Mouse (Mus musculus) CH12.LX (cell line): Measurements from ENCODE around the gene Lhx4. TPM values are rescaled to one million over a fixed set of nuclear protein-coding genes. Genes with fewer than 3 reads are reported as not detected.

Source experiments
- DNase-seq: peaks from one replicate; pipeline ENCODE4 v3.0.0-alpha.2; 2013; ENCODE audit errors: extremely low read depth
- H3K27ac ChIP-seq: 2 replicates; pipeline ENCODE4 v1.5.1; 2012; ENCODE audit warnings: low read depth, mild to moderate bottlenecking, control low read depth, moderate library complexity; ENCODE audit not compliant: insufficient read depth
- H3K27me3 ChIP-seq: replicated peaks from 2 replicates; pipeline ENCODE3; 2012; ENCODE audit warnings: inconsistent platforms
- H3K36me3 ChIP-seq, 2 experiments: replicated peaks in 1 of 2; 2 replicates each; pipeline versions ENCODE3 to v1.6.1; 2012; ENCODE audit warnings: inconsistent platforms in 1 of 2, low read length in 1 of 2, mild to moderate bottlenecking in 1 of 2, mixed read lengths in 1 of 2, moderate library complexity in 1 of 2; ENCODE audit not compliant: control insufficient read depth in 1 of 2, insufficient read depth in 1 of 2
- H3K4me1 ChIP-seq, 2 experiments: 2 replicates each; pipeline ENCODE4 v1.6.1; 2012; ENCODE audit warnings: inconsistent platforms in 1 of 2, moderate library complexity in 1 of 2; ENCODE audit not compliant: insufficient read depth in 2 of 2, control insufficient read depth in 1 of 2
- H3K4me2 ChIP-seq: 2 replicates; pipeline ENCODE4 v1.6.1; 2012; ENCODE audit warnings: low read depth, mild to moderate bottlenecking, control low read depth; ENCODE audit not compliant: poor library complexity, insufficient read depth, severe bottlenecking
- H3K4me3 ChIP-seq, 3 experiments: fragments of 150-350 bp in 1 of 3; sonication (generic) in 1 of 3; replicated peaks in 1 of 3; 2 replicates each; pipeline versions ENCODE3 to v1.5.1; 2011 to 2012; ENCODE audit warnings: low read depth in 2 of 3, low read length in 2 of 3, mild to moderate bottlenecking in 2 of 3, moderate library complexity in 2 of 3, control low read depth in 1 of 3, improper control_type of control experiment in 1 of 3, inconsistent platforms in 1 of 3, mixed read lengths in 1 of 3; ENCODE audit not compliant: poor library complexity in 1 of 3
- H3K79me2 ChIP-seq: replicated peaks from 2 replicates; pipeline ENCODE4 v1.6.1; 2012; ENCODE audit warnings: mild to moderate bottlenecking, moderate library complexity; ENCODE audit not compliant: control insufficient read depth, poor library complexity, insufficient read depth, severe bottlenecking; ENCODE audit errors: extremely low read depth
- H3K9ac ChIP-seq: 2 replicates; pipeline ENCODE4 v1.6.1; 2012; ENCODE audit warnings: low read depth, mild to moderate bottlenecking, control low read depth, moderate library complexity; ENCODE audit not compliant: insufficient read depth
- H3K9me3 ChIP-seq: replicated peaks from 2 replicates; pipeline ENCODE3; 2012; ENCODE audit warnings: low read length, inconsistent platforms, mixed read lengths
- BHLHE40 ChIP-seq: IDR thresholded peaks from 2 replicates; pipeline ENCODE4 v1.6.1; 2011; ENCODE audit warnings: mild to moderate bottlenecking, low read depth, low read length, improper control_type of control experiment
- CHD1 ChIP-seq: IDR thresholded peaks from 2 replicates; pipeline ENCODE4 v1.6.1; 2012; ENCODE audit warnings: low read depth, low read length, improper control_type of control experiment, inconsistent platforms
- CHD2 ChIP-seq: IDR thresholded peaks from 2 replicates; pipeline ENCODE4 v1.6.1; 2011; ENCODE audit warnings: low read length, improper control_type of control experiment
- HCFC1 ChIP-seq: IDR thresholded peaks from 2 replicates; pipeline ENCODE4 v1.6.1; 2012; ENCODE audit warnings: low read depth, mild to moderate bottlenecking, inconsistent platforms, low read length, improper control_type of control experiment
- MAFK ChIP-seq: IDR thresholded peaks from 2 replicates; pipeline ENCODE4 v1.6.1; 2011; ENCODE audit warnings: low read length, improper control_type of control experiment; ENCODE audit not compliant: insufficient replicate concordance
- MAX ChIP-seq: IDR thresholded peaks from 2 replicates; pipeline ENCODE4 v1.6.1; 2011; ENCODE audit warnings: low read length, improper control_type of control experiment
- MEF2A ChIP-seq: IDR thresholded peaks from 2 replicates; pipeline ENCODE4 v1.6.1; 2014; ENCODE audit warnings: low read depth, mild to moderate bottlenecking, inconsistent platforms, low read length, improper control_type of control experiment, borderline replicate concordance
- MXI1 ChIP-seq: IDR thresholded peaks from 2 replicates; pipeline ENCODE4 v1.6.1; 2011; ENCODE audit warnings: mild to moderate bottlenecking, low read depth, low read length, improper control_type of control experiment
- NELFE ChIP-seq: IDR thresholded peaks from 2 replicates; pipeline ENCODE4 v1.6.1; 2011; ENCODE audit warnings: low read depth, low read length, improper control_type of control experiment
- NRF1 ChIP-seq: IDR thresholded peaks from 2 replicates; pipeline ENCODE4 v1.6.1; 2014; ENCODE audit warnings: low read depth, mild to moderate bottlenecking, inconsistent platforms, low read length, improper control_type of control experiment, moderate library complexity
- PAX5 ChIP-seq: IDR thresholded peaks from 2 replicates; pipeline ENCODE4 v1.6.1; 2012; ENCODE audit warnings: low read length, inconsistent platforms, mixed read lengths
- POLR2A ChIP-seq: IDR thresholded peaks from 2 replicates; pipeline ENCODE4 v1.6.1; 2011; ENCODE audit warnings: low read depth, mild to moderate bottlenecking, improper control_type of control experiment, low read length
- RAD21 ChIP-seq: IDR thresholded peaks from 2 replicates; pipeline ENCODE4 v1.6.1; 2011; ENCODE audit warnings: low read depth, mild to moderate bottlenecking, low read length, improper control_type of control experiment, moderate library complexity
- RCOR1 ChIP-seq: conservative IDR thresholded peaks from 2 replicates; pipeline ENCODE4 v1.6.1; 2012; ENCODE audit warnings: low read depth, mild to moderate bottlenecking, inconsistent platforms, low read length, improper control_type of control experiment
- SIN3A ChIP-seq: IDR thresholded peaks from 2 replicates; pipeline ENCODE4 v1.6.1; 2012; ENCODE audit warnings: low read length, improper control_type of control experiment, inconsistent platforms
- TBP ChIP-seq: conservative IDR thresholded peaks from 2 replicates; pipeline ENCODE4 v1.6.1; 2011; ENCODE audit warnings: low read depth, low read length, improper control_type of control experiment
- USF2 ChIP-seq: conservative IDR thresholded peaks from 2 replicates; pipeline ENCODE4 v1.6.1; 2011; ENCODE audit warnings: low read depth, low read length, improper control_type of control experiment
- ZC3H11A ChIP-seq: IDR thresholded peaks from 2 replicates; pipeline ENCODE4 v1.6.1; 2012; ENCODE audit warnings: low read depth, mild to moderate bottlenecking, inconsistent platforms, low read length, improper control_type of control experiment
- dilution Hi-C: fragments of 300-500 bp; cut with MboI; formaldehyde crosslinking; loops from 2 replicates; pipeline ENCODE4 v1.14.3; 2020; ENCODE audit warnings: low sequenced_read_pairs; ENCODE audit not compliant: extremely low pct_unique_long_range_greater_than_20kb, extremely low pct_ligation_motif_present
- in situ Hi-C: fragments of 300-500 bp; cut with MboI; formaldehyde crosslinking; loops from 3 replicates; pipeline ENCODE4 v1.14.3; 2019; ENCODE audit warnings: low sequenced_read_pairs, low pct_ligation_motif_present, low pct_unique_long_range_greater_than_20kb, mixed read lengths
- polyA plus RNA-seq: library from polyadenylated mRNA; unstranded; fragments of >175 nt; gene quantifications from 2 replicates; pipeline ENCODE4 v1.2.1, GENCODE M21; 2012; ENCODE audit warnings: low read depth; ENCODE audit not compliant: insufficient read length
- total RNA-seq, 2 experiments: library from RNA; depleted of rRNA; stranded (reverse); fragments of 300-350 nt in 1 of 2; fragments of >200 nt in 1 of 2; gene quantifications; 2 replicates each; pipeline ENCODE4 v1.2.3; 2012 to 2014

The Lhx4 gene
- total and polyA plus RNA-seq, 3 experiments = not detected

DNA sequence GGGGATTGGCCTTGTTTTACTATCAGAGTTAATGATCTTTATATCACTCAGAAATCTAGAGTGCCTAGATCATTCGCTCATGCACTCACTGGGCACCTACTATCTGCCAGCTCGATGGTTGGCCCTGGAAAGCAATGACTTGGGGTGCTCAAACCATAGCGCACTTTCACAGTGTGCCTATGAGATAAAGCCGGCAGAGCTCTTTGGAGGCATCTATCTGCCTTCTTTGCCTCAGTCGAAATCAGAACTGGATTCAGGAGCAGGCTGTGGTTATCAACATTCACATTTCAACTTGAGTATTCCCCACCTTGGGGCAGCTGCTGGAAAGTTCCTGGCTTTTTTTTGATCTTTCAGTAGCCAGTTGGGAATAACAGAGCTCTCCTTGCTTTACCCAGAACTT is 3.6 kb downstream of the Lhx4 start:
- in situ Hi-C loops = no loop called here
- no peak overlapping the region for H3K4me3 ChIP-seq
- peaks cover under 1% of the 10 kb centered on the region for H3K9me3 ChIP-seq
- TF ChIP-seq MXI1 = no peak
- no peak for TF ChIP-seq SIN3A
- TF ChIP-seq RCOR1 = no peak
- TF ChIP-seq POLR2A = no peak
- no peak for TF ChIP-seq NRF1
- no peak for TF ChIP-seq RAD21
- TF ChIP-seq, all 38 proteins: peak for 0
- Histone ChIP-seq H3K9ac (no peak overlapping the region), H3K27ac (no peak overlapping the region), H3K27me3 (peaks cover 19% of the 10 kb centered on the region), H3K4me2 (no peak overlapping the region), H3K36me3 (no peaks in the 10 kb centered on the region), H3K79me2 (no peaks in the 10 kb centered on the region), H3K4me1 (peaks cover 0 to 3% of the 10 kb centered on the region in 2 experiments; a peak in 2 of 4 replicates)
- dilution Hi-C loops = no loop called here
- no peak for DNase-seq

DNA sequence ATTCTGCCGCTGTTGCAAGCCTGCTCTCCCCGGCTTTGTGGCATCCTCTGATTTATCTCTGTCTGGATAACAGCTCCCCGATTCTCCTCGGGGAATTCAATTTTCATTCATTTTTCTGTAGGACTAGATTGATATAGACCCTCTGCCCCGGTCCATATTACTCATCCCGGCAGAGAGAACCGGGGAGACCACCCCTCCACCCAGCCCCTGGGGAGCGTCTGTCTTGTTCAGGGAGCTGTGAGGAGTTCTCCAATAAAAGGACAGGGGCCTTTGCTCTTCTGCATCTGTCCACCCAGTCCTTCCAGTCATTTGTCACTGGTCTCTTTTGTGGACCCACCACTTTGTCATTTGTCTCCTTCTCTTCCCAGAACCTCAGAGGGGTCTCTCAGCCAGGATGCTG is 4.5 kb downstream of the Lhx4 start:
- no peaks in the 10 kb centered on the region for H3K36me3 ChIP-seq
- no peak overlapping the region for H3K4me2 ChIP-seq
- no peak overlapping the region for H3K9ac ChIP-seq
- no peak overlapping the region for H3K27ac ChIP-seq
- no peak for DNase-seq
- H3K9me3 ChIP-seq = peaks cover 4% of the 10 kb centered on the region
- H3K4me1 ChIP-seq = peaks cover 0 to 3% of the 10 kb centered on the region in 2 experiments; a peak in 2 of 4 replicates
- TF ChIP-seq ZC3H11A = no peak
- TF ChIP-seq CHD2 = no peak
- no peak for TF ChIP-seq MAFK
- TF ChIP-seq CHD1 = no peak
- no peak for TF ChIP-seq NELFE
- no peak for TF ChIP-seq HCFC1
- no peak overlapping the region for H3K4me3 ChIP-seq
- dilution Hi-C loops = no loop called here
- no peaks in the 10 kb centered on the region for H3K79me2 ChIP-seq
- in situ Hi-C loops = no loop called here
- H3K27me3 ChIP-seq = peaks cover 19% of the 10 kb centered on the region

DNA sequence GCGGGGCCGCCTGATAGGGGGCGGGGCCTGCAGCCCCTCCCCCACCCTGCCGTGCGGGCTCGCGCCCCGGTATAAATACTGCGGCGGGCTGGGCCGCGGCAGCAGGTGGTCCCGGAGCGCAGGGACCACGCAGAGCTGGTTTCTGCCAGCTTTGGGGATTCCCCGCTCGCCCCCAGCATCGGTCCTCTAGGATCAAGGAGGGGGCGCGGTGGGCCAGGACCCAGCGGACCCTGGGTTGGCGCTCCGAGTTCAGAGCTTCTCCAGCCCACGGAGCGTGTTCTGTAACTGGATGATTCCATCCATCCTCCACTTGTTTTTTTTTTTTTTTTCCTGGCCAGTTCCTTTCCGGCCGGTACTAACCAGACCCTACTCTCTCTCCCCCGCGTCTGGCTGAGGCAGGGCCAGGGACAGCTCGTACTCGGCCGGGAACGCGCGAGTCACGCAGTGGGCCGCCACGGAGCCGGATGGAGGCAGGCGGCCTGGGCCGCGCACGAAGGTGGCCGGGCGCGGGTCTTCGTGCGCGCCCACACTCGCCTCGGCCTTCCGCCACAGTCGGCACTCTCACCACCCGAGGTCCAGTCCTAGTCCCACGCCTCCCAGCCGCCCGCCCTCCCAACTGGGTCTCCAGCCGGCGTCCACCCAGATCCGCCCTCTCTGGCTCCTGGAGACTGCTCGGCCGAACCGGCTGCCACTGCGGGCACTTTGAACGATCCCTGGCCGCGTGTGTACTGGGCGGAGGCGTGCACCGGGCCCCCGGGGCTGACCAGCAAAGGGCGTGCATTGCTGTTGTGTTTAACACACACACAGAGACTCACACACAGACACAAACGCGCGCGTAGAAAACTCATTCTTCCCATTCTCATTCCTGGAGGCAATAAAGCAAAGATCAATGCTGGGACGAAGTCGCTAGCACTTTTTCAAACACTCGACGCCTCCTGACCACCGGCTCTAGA is 8.8 kb downstream of the Lhx4 start:
- TF ChIP-seq RCOR1 = no peak
- TF ChIP-seq MEF2A = no peak
- no peak for TF ChIP-seq MAX
- TF ChIP-seq BHLHE40 = no peak
- no peak for TF ChIP-seq USF2
- no peak for TF ChIP-seq PAX5
- no peak for TF ChIP-seq TBP
- TF ChIP-seq POLR2A = no peak
- H3K27ac ChIP-seq = no peak overlapping the region
- H3K4me3 ChIP-seq = peak overlapping the region in 1 of 3 experiments; percentile 56
- H3K36me3 ChIP-seq = no peaks in the 10 kb centered on the region
- DNase-seq = no peak
- peaks cover 28% of the 10 kb centered on the region for H3K27me3 ChIP-seq
- no peaks in the 10 kb centered on the region for H3K79me2 ChIP-seq
- dilution Hi-C loops (no loop called here), in situ Hi-C loops (no loop called here)
- H3K4me1 ChIP-seq = no peaks in the 10 kb centered on the region; a peak in 1 of 4 replicates
- H3K9ac ChIP-seq = no peak overlapping the region
- peak overlapping the region; percentile 88 for H3K4me2 ChIP-seq
- peaks cover 16% of the 10 kb centered on the region for H3K9me3 ChIP-seq
